23 mouse cellular contexts compared by ENCODE assay signal in the genomic region with DNA sequence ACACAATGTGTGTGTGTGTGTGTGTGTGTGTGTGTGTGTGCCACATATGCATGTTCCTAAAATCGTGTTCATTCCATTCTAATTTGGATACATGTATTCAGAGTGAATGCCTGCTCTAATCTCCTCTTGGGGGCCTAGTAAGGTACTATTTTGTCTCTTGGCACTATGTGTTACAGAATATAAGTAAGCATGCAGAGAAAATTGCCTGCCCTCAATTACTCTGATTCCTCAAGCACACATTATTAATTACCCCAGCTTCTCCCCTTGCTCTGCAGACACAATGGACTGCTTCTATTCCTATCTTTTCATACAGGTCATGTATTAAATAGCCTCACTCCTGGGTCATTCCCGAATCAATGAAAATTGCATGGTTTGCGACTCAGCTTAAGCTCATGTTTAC.
DNase-seq lines count a peak whose midpoint lies in the region; ATAC-seq lines count a peak whose summit lies in the region.
"Had no signal": no experiment of that assay in that cellular context is flagged by ENCODE, and none has a peak within 500 bp of the region (broad histone marks: within the 10 kb centered on the region; RNA-seq: fewer than 3 reads in every experiment).

No protein-coding gene starts in this region.

- H3K4me3 ChIP-seq in embryonic facial prominence, embryonic 14.5 days (ENCODE audit: low read depth, low read length), result no peak overlapping the region
- no peak overlapping the region for H3K4me3 ChIP-seq in embryonic facial prominence, embryonic 10.5 days
- H3K4me3 ChIP-seq in neural tube, embryonic 13.5 days, result no peak overlapping the region
- H3K4me3 ChIP-seq in neural tube, embryonic 15.5 days (replicated peaks), result no peak overlapping the region
- H3K4me3 ChIP-seq in midbrain, embryonic 15.5 days, result no peak overlapping the region
- H3K4me3 ChIP-seq: gastrocnemius, adult 2 months; heart, embryonic 12.5 days; limb, embryonic 10.5 days had no signal

- H3K36me3 ChIP-seq in embryonic facial prominence, embryonic 14.5 days (ENCODE audit: control insufficient read depth, insufficient read depth, low read length), result no peaks in the 10 kb centered on the region
- no peaks in the 10 kb centered on the region for H3K36me3 ChIP-seq in embryonic facial prominence, embryonic 10.5 days (replicated peaks)
- H3K36me3 ChIP-seq in neural tube, embryonic 13.5 days, result no peaks in the 10 kb centered on the region
- no peaks in the 10 kb centered on the region for H3K36me3 ChIP-seq in neural tube, embryonic 15.5 days
- no peaks in the 10 kb centered on the region for H3K36me3 ChIP-seq in midbrain, embryonic 15.5 days (replicated peaks)
- H3K36me3 ChIP-seq: G1E; heart, embryonic 12.5 days; limb, embryonic 10.5 days had no signal

- H3K4me1 ChIP-seq in embryonic facial prominence, embryonic 14.5 days (ENCODE audit: control insufficient read depth, insufficient read depth, low read length), result no peaks in the 10 kb centered on the region
- no peaks in the 10 kb centered on the region; the same call in 1 of the 2 replicates for H3K4me1 ChIP-seq in embryonic facial prominence, embryonic 10.5 days
- 0 out of 2 replicates have a peak, but pooled peaks cover 4% of the 10 kb centered on the region for H3K4me1 ChIP-seq in neural tube, embryonic 13.5 days (replicated peaks)
- peaks cover 4% of the 10 kb centered on the region; the same call in 1 of the 2 replicates for H3K4me1 ChIP-seq in neural tube, embryonic 15.5 days
- peaks cover 4% of the 10 kb centered on the region for H3K4me1 ChIP-seq in midbrain, embryonic 15.5 days
- H3K4me1 ChIP-seq: heart, embryonic 12.5 days; limb, embryonic 10.5 days had no signal

- no peaks in the 10 kb centered on the region for H3K27me3 ChIP-seq in embryonic facial prominence, embryonic 14.5 days (replicated peaks; ENCODE audit: control insufficient read depth, insufficient read depth, low read length)
- no peaks in the 10 kb centered on the region for H3K27me3 ChIP-seq in embryonic facial prominence, embryonic 10.5 days (replicated peaks; ENCODE audit: low read depth, poor library complexity, severe bottlenecking)
- no peaks in the 10 kb centered on the region for H3K27me3 ChIP-seq in neural tube, embryonic 13.5 days
- H3K27me3 ChIP-seq in neural tube, embryonic 15.5 days (replicated peaks), result no peaks in the 10 kb centered on the region
- no peaks in the 10 kb centered on the region for H3K27me3 ChIP-seq in midbrain, embryonic 15.5 days (replicated peaks)
- H3K27me3 ChIP-seq: heart, embryonic 12.5 days had no signal

- ATAC-seq in embryonic facial prominence, embryonic 14.5 days (ENCODE audit: low read depth), result no peak
- ATAC-seq in neural tube, embryonic 13.5 days (ENCODE audit: low read depth), result peak; percentile 32; the same call in 1 of the 2 replicates
- no peak for ATAC-seq in neural tube, embryonic 15.5 days (ENCODE audit: low FRiP score)
- peak; percentile 71 for ATAC-seq in midbrain, embryonic 15.5 days (replicated peaks)
- ATAC-seq: inflammation-experienced regulatory T-cells, adult 6 months; liver, postnatal 0 days had no signal

- DNase-seq in embryonic facial prominence, embryonic 14.5 days (ENCODE audit: low spot score), result peak; percentile 2
- no peak for DNase-seq in embryonic facial prominence, embryonic 10.5 days (ENCODE audit: low spot score)
- DNase-seq in right cerebral cortex, adult 2 months (ENCODE audit: low spot score in 2 of 2), result no peak
- no peak for DNase-seq in lung, postnatal 4 days
- DNase-seq: adrenal gland, postnatal 14 days; cerebellum, adult 11 months; cerebellum, postnatal 14 days; gastrocnemius, adult 2 months; heart, adult 11 months; heart, postnatal 14 days; kidney, adult 2 months; kidney, postnatal 36 days; liver, postnatal 0 days; lung, postnatal 14 days; right cerebral cortex, adult 18-20 months; thymus, postnatal 25 days had no signal

- 60% methylated on average over 3 of the region's 3 CpGs for WGBS in embryonic facial prominence, embryonic 14.5 days
- WGBS in embryonic facial prominence, embryonic 10.5 days, result 70% methylated on average over 3 of the region's 3 CpGs
- WGBS in neural tube, embryonic 13.5 days, result 54% methylated on average over 3 of the region's 3 CpGs
- 49% methylated on average over 3 of the region's 3 CpGs for WGBS in neural tube, embryonic 15.5 days
- 26% methylated on average over 3 of the region's 3 CpGs for WGBS in midbrain, embryonic 15.5 days

- H3K4me2 ChIP-seq in embryonic facial prominence, embryonic 14.5 days (ENCODE audit: low read depth, low read length), result no peak overlapping the region
- H3K4me2 ChIP-seq in neural tube, embryonic 13.5 days, result no peak overlapping the region
- H3K4me2 ChIP-seq in neural tube, embryonic 15.5 days, result no peak overlapping the region
- no peak overlapping the region for H3K4me2 ChIP-seq in midbrain, embryonic 15.5 days
- H3K4me2 ChIP-seq: heart, embryonic 12.5 days had no signal

- H3K27ac ChIP-seq in embryonic facial prominence, embryonic 14.5 days (replicated peaks; ENCODE audit: low read depth, low read length), result no peak overlapping the region
- no peak overlapping the region for H3K27ac ChIP-seq in embryonic facial prominence, embryonic 10.5 days (replicated peaks)
- no peak overlapping the region for H3K27ac ChIP-seq in neural tube, embryonic 13.5 days (replicated peaks)
- no peak overlapping the region for H3K27ac ChIP-seq in neural tube, embryonic 15.5 days (replicated peaks)
- no peak overlapping the region for H3K27ac ChIP-seq in midbrain, embryonic 15.5 days
- H3K27ac ChIP-seq: gastrocnemius, adult 2 months; limb, embryonic 10.5 days had no signal

- H3K9me3 ChIP-seq in embryonic facial prominence, embryonic 14.5 days (ENCODE audit: control insufficient read depth, low read length), result no peaks in the 10 kb centered on the region
- H3K9me3 ChIP-seq in embryonic facial prominence, embryonic 10.5 days, result no peaks in the 10 kb centered on the region
- no peaks in the 10 kb centered on the region for H3K9me3 ChIP-seq in neural tube, embryonic 13.5 days
- no peaks in the 10 kb centered on the region for H3K9me3 ChIP-seq in neural tube, embryonic 15.5 days (replicated peaks)
- H3K9me3 ChIP-seq in midbrain, embryonic 15.5 days, result no peaks in the 10 kb centered on the region
- H3K9me3 ChIP-seq: G1E; heart, embryonic 12.5 days; limb, embryonic 10.5 days had no signal

- no peak overlapping the region for H3K9ac ChIP-seq in embryonic facial prominence, embryonic 14.5 days (ENCODE audit: low read depth, low read length)
- no peak overlapping the region for H3K9ac ChIP-seq in neural tube, embryonic 13.5 days
- H3K9ac ChIP-seq in neural tube, embryonic 15.5 days (replicated peaks), result no peak overlapping the region
- H3K9ac ChIP-seq in midbrain, embryonic 15.5 days, result no peak overlapping the region
- H3K9ac ChIP-seq: heart, embryonic 12.5 days; liver, postnatal 0 days had no signal

Comparison
In these comparisons a context has a peak if more than half of its experiments do, and no peak if none do; other contexts are left out.
1. ATAC-seq: peak in neural tube, embryonic 13.5 days (single experiment) and midbrain, embryonic 15.5 days (single experiment); none in embryonic facial prominence, embryonic 14.5 days (single experiment) and neural tube, embryonic 15.5 days (single experiment).